Mouse (Mus musculus) macrophage (primary cell): ENCODE results near the gene Maged2. TPM values are rescaled to one million over a fixed set of nuclear protein-coding genes. Genes with fewer than 3 reads are reported as not detected.
"Not testable (repeated sequence)": the region's sequence is repeated elsewhere in the genome, so short reads cannot be mapped to it uniquely, and the experiment has no call there.

ENCODE experiments used
- H3K27ac ChIP-seq: fragments of 350-480 bp; formaldehyde crosslinking; 2 replicates; pipeline ENCODE4 v1.9.0; 2021
- H3K36me3 ChIP-seq: fragments of 350-480 bp; formaldehyde crosslinking; 2 replicates; pipeline ENCODE4 v1.9.0; 2021; ENCODE audit errors: inconsistent target
- H3K4me3 ChIP-seq: fragments of 350-480 bp; formaldehyde crosslinking; 2 replicates; pipeline ENCODE4 v1.9.0; 2021; ENCODE audit errors: inconsistent target
- H3K79me2 ChIP-seq: fragments of 350-480 bp; formaldehyde crosslinking; 2 replicates; pipeline ENCODE4 v1.9.0; 2021; ENCODE audit errors: inconsistent target
- WGBS: methylation state at CpG from one replicate; pipeline ENCODE4 v1.1.7; 2026; ENCODE audit warnings: inconsistent platforms; ENCODE audit not compliant: missing documents; 5-methylcytosine and 5-hydroxymethylcytosine counted together
- polyA plus RNA-seq: library from polyadenylated mRNA; stranded (reverse); fragments of 250-400 nt; gene quantifications from 3 replicates; pipeline ENCODE4 v1.2.4, GENCODE M21; 2018; ENCODE audit warnings: inconsistent platforms
- total RNA-seq, 78 experiments: library from RNA; depleted of rRNA; stranded (reverse); fragments of 250-400 nt; gene quantifications; 1 replicate in 9 of 78; 2 replicates in 24 of 78; 3 replicates in 43 of 78; 4 replicates in 2 of 78; pipeline ENCODE4 v1.2.4; 2018; ENCODE audit warnings: inconsistent platforms in 56 of 78

The Maged2 gene
- 10 to 100 TPM in 2 of 26 experiments, 1 to 10 TPM in 22, under 1 TPM in 1, not detected in 1; 0.78 to 33.2 (median 4.4) TPM for total RNA-seq (2018; cell fraction: chromatin; rRNA removed)
- total RNA-seq (2018; cell fraction: cytosol; rRNA removed): 10 to 100 TPM in 5 of 26 experiments, 1 to 10 TPM in 21; 6.3 to 11.4 (median 8.8) TPM
- 10 to 100 TPM in 2 of 26 experiments, 1 to 10 TPM in 24; 1.8 to 11.7 (median 4.6) TPM for total RNA-seq (2018; cell fraction: nucleus; rRNA removed)
- polyA plus RNA-seq: 8.0 to 14.9 TPM (median 9.9 TPM) in 3 replicates

- Histone ChIP-seq H3K36me3 (no peaks in the 10 kb centered on the region), H3K27ac (peak within 1 kb of the TSS; percentile 10; the same call in 1 of the 2 replicates), H3K4me3 (peak within 1 kb of the TSS; percentile 33), H3K79me2 (no peaks in the 10 kb centered on the region)
- WGBS: 22% methylated on average over 6 of the region's 7 CpGs
These were observed at the start of gene Maged2 for GRCm38 (mm10) chrX:150814139-150814469. TSS of gene Maged2 (minus strand) at chrX:150814345.

DNA sequence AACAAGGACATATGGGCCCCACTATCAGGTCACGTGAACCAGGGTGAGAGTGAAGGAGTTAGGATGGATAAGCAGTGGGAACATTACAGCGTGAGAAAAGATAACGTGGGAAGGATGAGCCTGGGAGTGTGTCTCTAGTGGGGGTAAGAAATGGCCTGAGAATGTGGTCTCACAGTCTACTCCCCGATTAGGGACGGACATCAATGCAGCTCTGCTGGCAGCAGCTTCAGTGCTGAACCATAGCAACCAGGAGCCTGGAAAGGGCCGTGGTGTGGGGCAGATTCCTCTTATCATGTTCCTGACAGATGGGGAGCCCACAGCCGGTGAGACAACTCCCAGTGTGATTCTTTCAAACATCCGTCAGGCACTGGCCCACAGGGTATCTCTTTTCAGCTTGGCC is 34.1 kb upstream of the Maged2 start:
- no peaks in the 10 kb centered on the region for H3K36me3 ChIP-seq
- H3K27ac ChIP-seq: no peak overlapping the region
- H3K4me3 ChIP-seq: no peak overlapping the region
- no peaks in the 10 kb centered on the region for H3K79me2 ChIP-seq
- WGBS: 91% methylated on average over 8 of the region's 8 CpGs

DNA sequence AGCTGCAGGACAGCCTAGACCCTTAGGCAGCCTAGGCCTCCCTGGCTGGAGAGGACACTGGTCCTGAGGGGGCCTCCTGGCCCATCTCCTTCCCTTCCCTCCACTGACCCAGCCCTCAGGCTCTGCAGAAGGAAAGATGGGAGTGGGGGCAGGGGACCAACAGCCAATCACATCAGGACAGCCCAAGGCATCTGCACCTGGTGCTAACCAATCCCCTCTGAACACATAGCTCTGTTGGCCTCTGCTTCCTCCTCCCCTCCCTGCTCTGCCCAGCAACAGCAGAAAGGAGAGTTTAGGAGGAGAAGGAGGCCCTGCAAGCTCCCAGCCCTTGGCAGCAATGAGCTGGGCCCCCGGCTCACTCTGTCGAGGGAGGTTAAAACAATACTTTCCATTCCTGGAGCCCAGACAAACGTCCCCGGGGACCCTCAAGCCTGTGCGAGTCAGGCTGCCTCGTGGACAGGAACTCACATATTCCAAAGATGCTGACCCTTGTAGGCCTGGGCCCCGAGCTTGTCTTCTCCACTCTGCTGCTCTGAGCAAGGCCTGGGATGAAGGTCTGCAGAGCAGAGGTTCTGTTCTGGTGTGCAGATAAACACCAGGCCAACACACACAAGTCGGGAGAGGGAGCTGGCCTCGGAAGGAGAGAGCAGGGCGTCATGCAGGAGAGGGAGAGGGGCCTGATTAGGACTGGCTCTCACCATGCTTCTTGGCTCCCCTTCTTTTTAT is 31.5 kb upstream of the Maged2 start:
- not testable (repeated sequence) for H3K79me2 ChIP-seq, H3K36me3 ChIP-seq, H3K27ac ChIP-seq, H3K4me3 ChIP-seq
- WGBS: no CpG with 5 or more reads among the region's 10 CpGs

DNA sequence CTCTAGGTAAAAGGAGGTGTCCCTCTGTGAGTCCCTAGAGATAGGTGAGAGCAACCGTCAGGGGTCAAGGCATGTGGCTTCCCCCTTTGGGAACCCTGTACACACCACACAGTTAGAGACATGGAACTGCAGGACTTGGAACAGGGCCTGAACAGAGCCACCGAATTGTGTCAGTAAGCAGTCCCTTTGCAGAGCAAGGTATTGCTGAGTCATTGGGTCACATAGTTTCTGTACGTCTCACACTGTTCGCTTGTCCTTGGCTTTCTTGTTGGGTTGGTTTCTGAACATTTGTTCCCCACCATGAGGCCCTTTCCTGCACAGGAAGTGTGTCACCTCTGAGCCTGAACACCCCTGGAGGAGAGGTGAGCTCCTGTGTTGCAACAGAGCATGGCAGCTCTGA is 29.1 kb upstream of the Maged2 start:
- not testable (repeated sequence) for H3K27ac ChIP-seq, H3K4me3 ChIP-seq, H3K79me2 ChIP-seq, H3K36me3 ChIP-seq
- no CpG with 5 or more reads among the region's 4 CpGs for WGBS

DNA sequence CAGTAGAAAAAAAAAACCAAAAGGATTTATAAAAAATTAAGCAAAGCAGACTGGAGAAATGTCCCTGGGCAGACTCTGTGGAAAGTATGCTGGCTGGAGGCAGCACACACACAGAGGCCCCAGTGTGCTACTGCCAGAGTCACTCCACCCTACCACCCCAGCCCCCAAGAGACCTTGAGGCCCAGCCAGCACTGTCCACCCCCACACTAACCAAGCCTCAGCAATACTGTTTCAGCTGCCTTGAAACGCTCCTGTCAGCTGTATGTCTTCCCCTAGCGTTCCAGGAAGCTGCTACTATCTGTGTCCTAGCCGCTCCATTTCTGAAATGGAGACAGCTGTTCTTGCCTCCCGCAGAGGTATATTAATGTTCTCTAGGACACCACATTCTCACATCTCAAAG is 16.2 kb upstream of the Maged2 start:
- Histone ChIP-seq H3K27ac (no peak overlapping the region), H3K4me3 (no peak overlapping the region), H3K36me3 (no peaks in the 10 kb centered on the region), H3K79me2 (no peaks in the 10 kb centered on the region)
- whole genome bisulfite sequencing: 92% methylated on average over 4 of the region's 4 CpGs

- no peaks in the 10 kb centered on the region for H3K79me2 ChIP-seq
- H3K36me3 ChIP-seq: no peaks in the 10 kb centered on the region
- no peak overlapping the region for H3K4me3 ChIP-seq
- no peak overlapping the region for H3K27ac ChIP-seq
These were observed 3.1 kb upstream of the Maged2 start for GRCm38 (mm10) chrX:150817278-150817677.

DNA sequence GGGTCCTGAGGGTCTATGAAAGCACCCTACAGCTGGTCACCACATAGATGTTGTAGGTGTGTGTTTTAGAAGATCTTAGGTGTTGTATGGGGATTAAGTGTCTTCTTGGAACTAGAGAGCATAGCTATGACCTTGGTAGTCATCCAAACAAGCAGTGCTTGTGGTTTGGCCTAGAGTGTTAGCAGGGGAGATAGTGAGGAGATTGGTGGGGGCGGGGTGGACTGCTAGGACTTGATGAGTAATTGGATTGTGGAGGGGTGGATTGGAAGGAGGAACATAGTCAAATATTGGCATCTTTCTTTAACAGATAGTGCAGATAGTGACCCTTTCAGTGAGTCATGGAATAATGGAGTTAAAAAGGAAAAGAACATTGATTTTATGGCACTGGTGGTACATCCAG is 1.5 kb upstream of the Maged2 start:
- H3K4me3 ChIP-seq: no peak overlapping the region
- no peaks in the 10 kb centered on the region for H3K36me3 ChIP-seq
- no peaks in the 10 kb centered on the region for H3K79me2 ChIP-seq
- H3K27ac ChIP-seq: no peak overlapping the region
- WGBS: 78% methylated on average over 1 of the region's 1 CpGs

- peak overlapping the region; percentile 33 for H3K4me3 ChIP-seq
- WGBS: 23% methylated on average over 13 of the region's 16 CpGs
- H3K27ac ChIP-seq: peak overlapping the region; percentile 10; the same call in 1 of the 2 replicates
- H3K36me3 ChIP-seq: no peaks in the 10 kb centered on the region
- H3K79me2 ChIP-seq: no peaks in the 10 kb centered on the region
These were observed 544 bp downstream of the Maged2 start for GRCm38 (mm10) chrX:150813464-150814138.

DNA sequence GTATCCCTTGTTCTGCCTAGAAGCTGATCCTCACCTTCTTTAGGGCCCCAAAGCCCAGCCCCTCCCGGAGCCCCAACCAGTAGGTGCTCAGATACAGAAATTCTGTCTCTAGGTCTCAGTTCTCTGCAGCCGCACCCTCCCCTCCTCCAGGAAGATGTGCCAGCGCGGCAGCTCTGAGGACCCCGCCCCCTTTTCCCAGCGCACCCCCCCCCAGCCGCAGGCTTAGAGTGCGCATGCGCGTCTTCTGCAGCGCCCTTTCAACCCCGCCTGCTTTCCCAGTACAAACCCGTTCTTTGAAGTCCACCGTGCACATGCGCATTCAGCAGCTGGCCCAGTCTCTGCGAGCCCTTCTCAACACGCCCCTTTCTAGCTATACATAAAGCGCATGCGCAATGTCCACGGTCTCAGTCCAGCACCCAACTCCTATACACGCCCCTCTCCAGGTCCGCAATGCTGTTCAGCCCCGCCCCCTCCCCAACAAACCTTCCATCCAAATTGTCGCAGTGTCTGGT is 1.3 kb downstream of the Maged2 start:
- peak overlapping the region; percentile 33 for H3K4me3 ChIP-seq
- no peaks in the 10 kb centered on the region for H3K79me2 ChIP-seq
- H3K27ac ChIP-seq: no peak overlapping the region
- no peaks in the 10 kb centered on the region for H3K36me3 ChIP-seq
- 26% methylated on average over 13 of the region's 24 CpGs for WGBS

DNA sequence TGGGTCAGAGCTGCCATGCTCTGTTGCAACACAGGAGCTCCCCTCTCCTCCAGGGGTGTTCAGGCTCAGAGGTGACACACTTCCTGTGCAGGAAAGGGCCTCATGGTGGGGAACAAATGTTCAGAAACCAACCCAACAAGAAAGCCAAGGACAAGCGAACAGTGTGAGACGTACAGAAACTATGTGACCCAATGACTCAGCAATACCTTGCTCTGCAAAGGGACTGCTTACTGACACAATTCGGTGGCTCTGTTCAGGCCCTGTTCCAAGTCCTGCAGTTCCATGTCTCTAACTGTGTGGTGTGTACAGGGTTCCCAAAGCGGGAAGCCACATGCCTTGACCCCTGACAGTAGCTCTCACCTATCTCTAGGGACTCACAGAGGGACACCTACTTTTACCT is 13.2 kb downstream of the Maged2 start:
- H3K36me3 ChIP-seq, H3K79me2 ChIP-seq, H3K4me3 ChIP-seq, H3K27ac ChIP-seq: not testable (repeated sequence)
- WGBS: 80% methylated on average over 1 of the region's 4 CpGs

DNA sequence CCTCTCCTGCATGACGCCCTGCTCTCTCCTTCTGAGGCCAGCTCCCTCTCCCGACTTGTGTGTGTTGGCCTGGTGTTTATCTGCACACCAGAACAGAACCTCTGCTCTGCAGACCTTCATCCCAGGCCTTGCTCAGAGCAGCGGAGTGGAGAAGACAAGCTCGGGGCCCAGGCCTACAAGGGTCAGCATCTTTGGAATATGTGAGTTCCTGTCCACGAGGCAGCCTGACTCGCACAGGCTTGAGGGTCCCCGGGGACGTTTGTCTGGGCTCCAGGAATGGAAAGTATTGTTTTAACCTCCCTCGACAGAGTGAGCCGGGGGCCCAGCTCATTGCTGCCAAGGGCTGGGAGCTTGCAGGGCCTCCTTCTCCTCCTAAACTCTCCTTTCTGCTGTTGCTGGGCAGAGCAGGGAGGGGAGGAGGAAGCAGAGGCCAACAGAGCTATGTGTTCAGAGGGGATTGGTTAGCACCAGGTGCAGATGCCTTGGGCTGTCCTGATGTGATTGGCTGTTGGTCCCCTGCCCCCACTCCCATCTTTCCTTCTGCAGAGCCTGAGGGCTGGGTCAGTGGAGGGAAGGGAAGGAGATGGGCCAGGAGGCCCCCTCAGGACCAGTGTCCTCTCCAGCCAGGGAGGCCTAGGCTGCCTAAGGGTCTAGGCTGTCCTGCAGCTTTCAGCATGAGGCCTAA is 15.5 kb downstream of the Maged2 start:
- H3K79me2 ChIP-seq, H3K27ac ChIP-seq, H3K4me3 ChIP-seq, H3K36me3 ChIP-seq: not testable (repeated sequence)
- WGBS: no CpG with 5 or more reads among the region's 10 CpGs

Other genes starting within 250 kb of the Maged2 start
- 1.6 to 2.5 TPM (median 2.2 TPM) in 3 replicates for gene Pfkfb1, start 226.1 kb downstream of the Maged2 start, polyA plus RNA-seq
- gene Apex2, start 224.5 kb downstream of the Maged2 start, polyA plus RNA-seq: 4.0 to 6.1 TPM (median 4.6 TPM) in 3 replicates
- gene Tro, start 156.8 kb downstream of the Maged2 start, polyA plus RNA-seq: not detected in 3 replicates
- gene Gnl3l, start 203.0 kb upstream of the Maged2 start, polyA plus RNA-seq: 7.5 to 12.8 TPM (median 8.6 TPM) in 3 replicates
- 0.07 to 0.23 TPM in 2 of 3 replicates, not detected in the other for gene Fgd1, start 231.8 kb upstream of the Maged2 start, polyA plus RNA-seq